Comparison of ENCODE assay signal across 20 mouse cellular contexts in the genomic region with DNA sequence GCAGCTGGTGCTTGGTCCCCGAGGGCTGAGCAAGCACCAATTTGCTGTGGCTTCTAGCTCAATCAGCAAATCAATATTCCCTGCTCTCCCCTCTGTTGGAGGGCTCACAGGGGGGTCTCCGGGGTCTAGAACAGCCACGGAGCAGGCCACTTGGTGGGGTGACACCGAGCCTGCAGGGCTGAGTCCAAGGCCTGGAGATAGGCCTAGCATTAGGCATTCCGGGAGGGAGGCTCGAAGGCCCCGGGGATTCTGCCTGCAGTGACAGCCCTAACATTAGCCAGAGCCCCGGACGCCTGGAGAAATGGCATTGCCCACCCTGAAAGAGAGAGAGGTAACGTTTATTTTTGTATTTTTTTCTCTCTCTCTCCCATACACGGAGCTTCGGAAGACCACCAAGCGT.
A peak's percentile ranks its signal among the peaks of the same experiment; 100 is the strongest.
DNase-seq lines count a peak whose midpoint lies in the region; ATAC-seq lines count a peak whose summit lies in the region.
"Had no signal": no experiment of that assay in that cellular context is flagged by ENCODE, and none has a peak within 500 bp of the region (broad histone marks: within the 10 kb centered on the region; RNA-seq: fewer than 3 reads in every experiment).

No protein-coding gene starts in this region.

- peak overlapping the region; percentile 35 for H3K4me2 ChIP-seq in lung, embryonic 15.5 days
- no peak overlapping the region for H3K4me2 ChIP-seq in embryonic facial prominence, embryonic 12.5 days (replicated peaks)
- peak overlapping the region; percentile 42 for H3K4me2 ChIP-seq in stomach, embryonic 14.5 days (replicated peaks; ENCODE audit: low read depth, low read length)
- H3K4me2 ChIP-seq: hindbrain, embryonic 15.5 days had no signal

- no peaks in the 10 kb centered on the region for H3K36me3 ChIP-seq in lung, embryonic 15.5 days
- no peaks in the 10 kb centered on the region for H3K36me3 ChIP-seq in embryonic facial prominence, embryonic 12.5 days
- no peaks in the 10 kb centered on the region for H3K36me3 ChIP-seq in stomach, embryonic 14.5 days (ENCODE audit: control insufficient read depth, insufficient read depth, low read length)
- H3K36me3 ChIP-seq: embryonic facial prominence, embryonic 15.5 days; hindbrain, embryonic 15.5 days; midbrain, embryonic 15.5 days had no signal

- H3K9ac ChIP-seq in lung, embryonic 15.5 days, result 0 out of 2 replicates have a peak overlapping the region, but pooled peaks have one; percentile 31
- no peak overlapping the region for H3K9ac ChIP-seq in embryonic facial prominence, embryonic 12.5 days
- peak overlapping the region; percentile 23; the same call in 1 of the 2 replicates for H3K9ac ChIP-seq in stomach, embryonic 14.5 days (replicated peaks; ENCODE audit: low read depth, low read length)
- H3K9ac ChIP-seq: embryonic facial prominence, embryonic 15.5 days; hindbrain, embryonic 15.5 days; midbrain, embryonic 15.5 days had no signal

- H3K4me3 ChIP-seq in lung, embryonic 15.5 days, result peak overlapping the region; percentile 11; the same call in 1 of the 2 replicates
- no peak overlapping the region for H3K4me3 ChIP-seq in embryonic facial prominence, embryonic 12.5 days
- H3K4me3 ChIP-seq in stomach, embryonic 14.5 days (ENCODE audit: low read depth, low read length), result peak overlapping the region; percentile 22
- H3K4me3 ChIP-seq: embryonic facial prominence, embryonic 15.5 days; hindbrain, embryonic 15.5 days; megakaryocyte, embryonic 14.5 days; midbrain, embryonic 15.5 days had no signal

- peak overlapping the region; percentile 54; the same call in 1 of the 2 replicates for H3K27ac ChIP-seq in lung, embryonic 15.5 days
- H3K27ac ChIP-seq in embryonic facial prominence, embryonic 12.5 days, result peak overlapping the region; percentile 31; the same call in 1 of the 2 replicates
- peak overlapping the region; percentile 97 for H3K27ac ChIP-seq in stomach, embryonic 14.5 days (ENCODE audit: low read length)
- H3K27ac ChIP-seq: embryonic facial prominence, embryonic 15.5 days; hindbrain, embryonic 15.5 days; midbrain, embryonic 15.5 days had no signal

- peaks cover 86% of the 10 kb centered on the region for H3K27me3 ChIP-seq in lung, embryonic 15.5 days
- H3K27me3 ChIP-seq in embryonic facial prominence, embryonic 12.5 days, result peaks cover 84% of the 10 kb centered on the region
- peaks cover 3% of the 10 kb centered on the region; the same call in 1 of the 2 replicates for H3K27me3 ChIP-seq in stomach, embryonic 14.5 days (ENCODE audit: control insufficient read depth, insufficient read depth, low read length)

- H3K9me3 ChIP-seq in lung, embryonic 15.5 days, result no peaks in the 10 kb centered on the region
- H3K9me3 ChIP-seq in embryonic facial prominence, embryonic 12.5 days, result no peaks in the 10 kb centered on the region
- no peaks in the 10 kb centered on the region for H3K9me3 ChIP-seq in stomach, embryonic 14.5 days (ENCODE audit: control insufficient read depth, low read depth, low read length)
- H3K9me3 ChIP-seq: embryonic facial prominence, embryonic 15.5 days; hindbrain, embryonic 15.5 days; megakaryocyte, embryonic 14.5 days; midbrain, embryonic 15.5 days had no signal

- WGBS in lung, embryonic 15.5 days, result 37% methylated on average over 13 of the region's 13 CpGs
- WGBS in embryonic facial prominence, embryonic 12.5 days, result 11% methylated on average over 13 of the region's 13 CpGs
- WGBS in stomach, embryonic 14.5 days, result 13% methylated on average over 13 of the region's 13 CpGs

- ATAC-seq in lung, embryonic 15.5 days (ENCODE audit: borderline replicate concordance, extremely low read depth, low FRiP score, low TSS enrichment), result no peak
- ATAC-seq in embryonic facial prominence, embryonic 12.5 days (ENCODE audit: insufficient number of reproducible peaks, insufficient read depth, low FRiP score, low TSS enrichment), result no peak
- peak; percentile 43; the same call in 1 of the 2 replicates for ATAC-seq in stomach, embryonic 14.5 days (ENCODE audit: insufficient number of reproducible peaks, insufficient read depth, low FRiP score, low read depth)
- ATAC-seq: CD4-positive, CD25-positive, alpha-beta regulatory T cell, adult 4 months; forebrain, embryonic 16.5 days; midbrain, embryonic 15.5 days; Patski had no signal

- DNase-seq in embryo, embryonic 11 days, result peak; percentile 53
- no peak for DNase-seq in embryo, embryonic 10 days (ENCODE audit: low spot score)
- DNase-seq in lung, postnatal 14 days, result no peak
- DNase-seq in ovary, postnatal 36 days (ENCODE audit: low spot score), result no peak
- DNase-seq in gastrocnemius, adult 8-10 months (ENCODE audit: low spot score in 2 of 2), result no peak
- DNase-seq: adrenal gland, adult 8-10 months; cerebellum, adult 9-10 months; kidney, adult 18-20 months; kidney, postnatal 10 days; thymus, postnatal 25 days had no signal

- peaks cover 5% of the 10 kb centered on the region; the same call in 1 of the 2 replicates for H3K4me1 ChIP-seq in lung, embryonic 15.5 days
- H3K4me1 ChIP-seq in embryonic facial prominence, embryonic 12.5 days, result peaks cover 14% of the 10 kb centered on the region; the same call in 1 of the 2 replicates
- peaks cover 24% of the 10 kb centered on the region for H3K4me1 ChIP-seq in stomach, embryonic 14.5 days (ENCODE audit: control insufficient read depth, insufficient read depth, low read length)

Comparison
In these comparisons a context has a peak if more than half of its experiments do, and no peak if none do; other contexts are left out.
1. H3K27ac ChIP-seq: peak in every context shown above with its lines; median percentile 97 in stomach, embryonic 14.5 days; 54 in lung, embryonic 15.5 days; 31 in embryonic facial prominence, embryonic 12.5 days.